Mouse (Mus musculus): Measurements from ENCODE around the gene Mt3.

DNA sequence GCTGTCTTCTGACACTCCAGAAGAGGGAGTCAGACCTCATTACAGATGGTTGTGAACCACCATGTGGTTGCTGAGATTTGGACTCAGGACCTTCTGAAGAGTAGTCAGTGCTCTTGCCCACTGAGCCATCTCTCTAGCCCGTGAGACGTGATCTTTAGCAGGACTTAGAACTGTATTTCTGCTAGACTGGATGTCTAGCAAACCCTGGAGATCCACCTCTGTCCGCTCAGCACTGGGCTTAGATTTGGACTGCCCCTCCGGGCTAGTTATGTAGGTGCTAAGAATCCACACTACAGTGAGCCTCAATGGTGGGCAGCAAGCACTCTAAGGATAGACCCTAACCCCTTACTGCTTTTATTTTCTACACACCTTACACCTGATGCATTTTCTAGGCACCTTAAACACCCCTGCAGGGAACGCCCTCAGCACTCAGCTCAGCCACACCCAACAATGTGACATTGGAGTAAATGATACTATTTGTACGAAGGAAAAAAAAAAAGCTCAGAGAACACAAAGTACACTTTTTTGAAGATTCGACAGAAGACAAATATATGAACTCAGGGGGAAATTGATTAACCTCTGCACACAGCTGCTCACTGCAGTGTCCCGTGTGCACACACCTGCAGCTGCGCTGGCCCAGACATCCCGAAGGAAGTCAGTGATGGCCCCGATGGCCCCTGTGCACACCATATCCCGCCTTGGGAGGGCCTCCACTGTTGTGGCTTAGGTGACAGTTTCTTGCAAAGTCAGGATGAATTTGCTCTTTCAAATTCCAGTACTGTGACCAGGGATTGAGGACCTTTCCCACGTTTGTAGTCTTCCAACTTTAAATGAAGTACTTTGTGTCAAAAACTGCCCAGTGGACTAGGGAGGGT is 29.9 kb downstream of the Mt3 start:
- TF ChIP-seq CTCF (IDR thresholded peaks at IDR 0.05; ENCODE audit: insufficient read depth, low read length) (no peak), POLR2A (IDR thresholded peaks at IDR 0.05; ENCODE audit: borderline replicate concordance, extremely low read depth, low read depth, low read length) (no peak)

Data from lung, adult 2 months (tissue).